Mouse (Mus musculus) olfactory bulb, adult 2 months (tissue): Measurements from ENCODE around the gene Spata17.

Source experiments
- CTCF ChIP-seq: fragments of 200-500 bp; IDR thresholded peaks from 2 replicates; pipeline ENCODE4 v1.5.1; 2012; ENCODE audit warnings: low read depth, mild to moderate bottlenecking, low read length, moderate library complexity; ENCODE audit not compliant: insufficient read depth
- POLR2A ChIP-seq: fragments of 200-500 bp; IDR thresholded peaks from 2 replicates; pipeline ENCODE4 v1.6.1; 2012; ENCODE audit warnings: mild to moderate bottlenecking, low read depth, low read length, moderate library complexity; ENCODE audit not compliant: insufficient read depth

GRCm38 (mm10) chr1:187232196-187232955, 17.1 kb upstream of the Spata17 start:
- TF ChIP-seq POLR2A: no peak
- no peak for TF ChIP-seq CTCF
